Mouse (Mus musculus) megakaryocyte progenitor cell, adult 5-6 weeks (primary cell): ENCODE results near the gene Ampd2. TPM values are rescaled to one million over a fixed set of nuclear protein-coding genes. Genes with fewer than 3 reads are reported as not detected.

ENCODE experiments used
- ATAC-seq: replicated peaks from 2 replicates; pipeline ENCODE4 v1.8.0; 2016; ENCODE audit warnings: mild to moderate bottlenecking, moderate TSS enrichment, inconsistent platforms; ENCODE audit not compliant: poor library complexity
- total RNA-seq, 2 experiments: library from RNA; stranded (forward) in 1 of 2; stranded (reverse) in 1 of 2; fragments of 157-497, 149-512 nt in 1 of 2; fragments of 200-1000 nt in 1 of 2; gene quantifications; 2 replicates each; pipeline versions ENCODE4 v1.2.3 to v1.2.4; 2015 to 2017

Gene Ampd2
- 52.9 and 63.6 TPM in 2 replicates for total RNA-seq (2015)
- total RNA-seq (2017) = 33.9 and 48.4 TPM in 2 replicates

GRCm38 (mm10) chr3:108086470-108086979 is at the start of gene Ampd2:
Gene Ampd2, minus strand, starts transcription at chr3:108086651.
- ATAC-seq = peak; percentile 64

- ATAC-seq = peak; percentile 55
Observed at GRCm38 (mm10) chr3:108134701-108135100, 48.2 kb upstream of the Ampd2 start.

GRCm38 (mm10) chr3:108132484-108132883 is 46.0 kb upstream of the Ampd2 start:
- peak; percentile 76 for ATAC-seq

GRCm38 (mm10) chr3:108131821-108132220 is 45.4 kb upstream of the Ampd2 start:
- ATAC-seq = no peak

- no peak for ATAC-seq
Observed at GRCm38 (mm10) chr3:108131216-108131615, 44.8 kb upstream of the Ampd2 start.

- ATAC-seq = peak; percentile 66
Observed at GRCm38 (mm10) chr3:108129804-108130203, 43.4 kb upstream of the Ampd2 start.

- no peak for ATAC-seq
Observed at GRCm38 (mm10) chr3:108129367-108129766, 42.9 kb upstream of the Ampd2 start.

- ATAC-seq = no peak
Observed at GRCm38 (mm10) chr3:108128520-108128919, 42.1 kb upstream of the Ampd2 start.

- ATAC-seq = no peak
Observed at GRCm38 (mm10) chr3:108126327-108126726, 39.9 kb upstream of the Ampd2 start.

- no peak for ATAC-seq
Observed at GRCm38 (mm10) chr3:108124131-108124530, 37.7 kb upstream of the Ampd2 start.

GRCm38 (mm10) chr3:108123242-108123641 is 36.8 kb upstream of the Ampd2 start:
- ATAC-seq = no peak

GRCm38 (mm10) chr3:108121101-108121500 is 34.6 kb upstream of the Ampd2 start:
- no peak for ATAC-seq

- ATAC-seq = no peak
Observed at GRCm38 (mm10) chr3:108117465-108117864, 31.0 kb upstream of the Ampd2 start.

- ATAC-seq = 0 out of 2 replicates have a peak, but pooled peaks have one; percentile 20
Observed at GRCm38 (mm10) chr3:108113591-108114289, 27.3 kb upstream of the Ampd2 start.

- peak; percentile 70 for ATAC-seq
Observed at GRCm38 (mm10) chr3:108112666-108113065, 26.2 kb upstream of the Ampd2 start.

- ATAC-seq = no peak
Observed at GRCm38 (mm10) chr3:108112246-108112645, 25.8 kb upstream of the Ampd2 start.

- ATAC-seq = no peak
Observed at GRCm38 (mm10) chr3:108111320-108111719, 24.9 kb upstream of the Ampd2 start.

GRCm38 (mm10) chr3:108105281-108105680 is 18.8 kb upstream of the Ampd2 start:
- ATAC-seq = peak; percentile 77

- ATAC-seq = no peak
Observed at GRCm38 (mm10) chr3:108102075-108102474, 15.6 kb upstream of the Ampd2 start.

GRCm38 (mm10) chr3:108101594-108101993 is 15.1 kb upstream of the Ampd2 start:
- ATAC-seq = no peak

- ATAC-seq = peak; percentile 38
Observed at GRCm38 (mm10) chr3:108098316-108098715, 11.9 kb upstream of the Ampd2 start.

- no peak for ATAC-seq
Observed at GRCm38 (mm10) chr3:108097656-108098055, 11.2 kb upstream of the Ampd2 start.

- ATAC-seq = peak; percentile 68
Observed at GRCm38 (mm10) chr3:108096726-108097125, 10.3 kb upstream of the Ampd2 start.
